Mouse (Mus musculus): ENCODE measurements around the gene Ccdc84.
"Not testable (repeated sequence)": the region's sequence is repeated elsewhere in the genome, so short reads cannot be mapped to it uniquely, and the experiment has no call there.

Gene Ccdc84

DNA sequence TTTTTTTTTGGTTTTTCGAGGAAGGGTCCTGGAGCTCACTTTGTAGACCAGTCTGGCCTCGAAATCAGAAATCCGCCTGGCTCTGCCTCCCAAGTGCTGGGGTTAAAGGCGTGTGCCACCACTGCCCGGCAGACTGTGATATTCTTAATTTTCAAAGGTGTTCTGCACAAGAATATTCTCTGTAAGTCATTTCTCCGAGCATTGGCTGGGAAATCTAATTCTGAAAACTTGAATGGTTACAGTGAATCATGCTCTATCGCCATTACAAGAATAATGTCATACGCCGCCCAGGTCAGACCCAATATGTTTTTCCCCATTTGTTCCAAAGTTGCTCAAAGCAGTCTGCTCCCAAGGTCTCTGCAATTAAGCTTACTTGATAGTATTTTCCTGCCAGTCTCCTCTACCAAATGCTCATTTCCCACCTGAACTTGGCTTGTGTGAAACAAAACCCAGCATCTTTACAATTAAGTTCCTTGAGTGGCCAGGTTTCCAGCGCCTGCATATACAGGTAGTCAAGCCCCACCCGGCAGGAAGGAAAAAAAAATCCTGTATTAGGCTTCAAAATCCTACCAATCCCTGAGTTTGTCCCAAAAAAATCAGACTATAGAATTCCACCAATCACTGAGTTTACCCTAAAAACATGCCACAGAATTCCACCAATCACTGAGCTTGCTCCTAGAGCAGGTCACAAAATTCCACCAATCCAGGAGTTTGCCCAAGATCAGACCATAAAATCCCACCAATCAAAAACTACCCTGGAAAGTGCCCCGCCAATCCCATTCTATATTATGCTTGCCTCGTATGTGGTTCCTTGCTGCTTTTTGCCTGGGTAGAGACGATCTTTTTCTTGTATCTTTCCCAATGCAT, at the start of gene Ccdc84:
TSS of gene Ccdc84 (minus strand) at position 51 of the 867 bp plus-strand sequence.
- in situ Hi-C loops (cut with MboI, MseI) = no loop called here

DNA sequence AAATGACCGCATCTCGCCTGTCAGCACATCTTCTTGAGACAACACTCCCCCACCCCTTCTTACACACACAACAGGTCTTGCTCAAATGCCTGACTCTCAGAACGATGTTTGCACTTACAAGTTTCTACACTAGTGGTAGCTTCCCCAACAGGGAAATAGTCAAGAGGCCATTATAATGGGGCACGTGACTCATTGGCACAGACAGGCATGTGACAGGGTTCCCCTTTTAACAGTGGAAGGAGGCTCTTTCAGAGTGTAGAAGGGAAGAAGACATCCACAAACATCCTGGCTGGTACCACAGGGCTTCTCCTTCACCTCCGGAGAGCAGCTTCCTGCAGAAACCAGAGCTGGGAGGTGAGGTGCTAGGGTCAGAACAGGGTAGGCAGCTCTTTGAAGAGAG, 43.6 kb upstream of the Ccdc84 start:
- in situ Hi-C loops (cut with MboI, MseI) = no loop called here

DNA sequence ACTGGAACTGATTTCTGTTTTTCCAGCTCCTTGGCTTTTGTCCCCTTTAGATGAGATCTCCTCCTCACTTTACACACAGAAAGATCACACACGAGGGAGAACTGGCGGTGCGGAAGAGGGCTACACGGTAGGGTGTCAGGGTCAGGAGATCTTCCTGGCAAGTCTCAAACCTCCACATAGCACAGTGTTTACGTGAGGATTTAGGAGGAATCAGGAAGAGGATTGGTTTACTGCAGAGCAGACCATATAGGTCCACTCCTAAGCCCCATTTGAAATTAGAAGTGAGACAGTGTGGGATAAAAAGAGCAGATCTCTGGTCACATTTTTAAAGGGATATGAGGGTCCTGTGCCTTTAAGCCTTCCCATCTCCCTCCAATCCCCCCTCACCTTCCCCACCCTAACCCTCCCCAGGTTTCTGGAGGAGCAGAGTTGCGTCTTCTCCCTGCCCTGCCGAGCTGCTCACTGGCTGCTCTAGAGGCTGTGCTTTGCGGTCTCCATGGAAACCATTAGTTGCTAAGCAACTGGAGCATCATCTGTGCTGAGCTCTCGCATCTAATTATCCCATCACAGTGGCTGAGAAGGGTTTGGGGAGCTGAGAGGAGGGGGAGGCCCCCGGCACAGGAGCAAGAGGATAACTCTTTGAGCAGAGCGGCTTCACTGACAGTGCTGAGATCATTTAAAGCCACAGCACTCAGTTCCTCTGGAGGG, 38.8 kb upstream of the Ccdc84 start:
- in situ Hi-C loops (cut with MboI, MseI) = loop anchor here (5.0 to 10.0 kb wide), 2 partner anchors 45 to 228 kb away; no protein-coding TSS in a partner anchor

DNA sequence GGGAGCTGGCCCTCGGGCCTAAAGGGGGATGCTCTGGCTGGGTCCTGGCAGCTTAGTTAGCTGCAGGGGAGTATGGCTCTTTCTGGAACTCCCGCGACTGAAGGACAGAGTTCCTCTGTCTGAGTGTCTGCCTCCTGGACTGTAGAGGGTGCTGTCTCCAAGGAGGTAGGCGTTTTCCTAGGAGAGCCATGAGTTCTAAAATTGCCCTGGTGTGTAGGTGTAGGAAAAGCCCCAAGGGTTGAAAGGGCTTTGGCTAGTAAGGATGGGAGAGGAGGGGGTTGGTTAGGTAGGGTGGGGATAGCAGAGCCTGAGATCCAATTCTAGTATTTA, 36.5 kb upstream of the Ccdc84 start, which contains the start of gene Upk2:
TSS of gene Upk2 (minus strand) at position 86 of the 330 bp plus-strand sequence.
- in situ Hi-C loops (cut with MboI, MseI) = loop anchor here (5.0 to 10.0 kb wide), 2 partner anchors 47 to 230 kb away; no protein-coding TSS in a partner anchor

DNA sequence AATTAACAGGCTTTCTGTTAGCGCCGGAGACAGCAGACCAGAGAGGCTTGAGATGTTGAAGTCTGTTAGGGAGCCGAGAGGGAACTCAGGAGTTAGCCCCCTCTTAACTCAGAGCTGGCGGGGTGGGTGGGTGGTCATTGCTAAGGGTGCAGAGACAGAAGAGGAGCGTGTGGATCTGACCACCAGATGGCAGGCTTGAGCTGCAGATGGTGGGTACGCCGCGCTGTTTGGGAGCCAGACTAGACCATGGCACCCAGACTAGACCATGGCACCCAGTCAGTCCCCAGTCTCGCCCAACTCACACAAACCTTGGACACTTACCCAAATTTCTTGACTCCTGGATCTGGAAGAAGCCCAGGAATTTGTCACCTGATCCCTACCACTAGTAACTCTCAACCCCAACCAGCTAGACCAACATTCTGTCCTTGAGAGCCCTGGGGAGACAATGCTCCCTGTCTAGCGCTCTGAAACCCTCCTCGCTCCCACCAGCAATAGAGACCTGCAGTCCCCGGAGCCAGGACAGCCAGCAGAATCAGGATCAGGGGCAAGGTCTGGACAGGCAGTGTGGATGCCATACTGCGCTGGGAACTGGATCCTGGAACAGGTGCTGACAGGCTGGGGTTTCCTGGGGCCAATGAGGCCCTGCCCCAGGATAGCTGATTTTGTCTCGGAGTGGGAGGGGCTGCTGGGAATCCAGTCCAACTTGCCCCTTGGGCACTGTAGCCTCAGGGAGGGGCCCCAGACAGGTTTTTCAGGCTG, 35.9 kb upstream of the Ccdc84 start:
- in situ Hi-C loops (cut with MboI, MseI) = loop anchor here (10.0 kb wide), 1 partner anchor 230 kb away; no protein-coding TSS in a partner anchor

DNA sequence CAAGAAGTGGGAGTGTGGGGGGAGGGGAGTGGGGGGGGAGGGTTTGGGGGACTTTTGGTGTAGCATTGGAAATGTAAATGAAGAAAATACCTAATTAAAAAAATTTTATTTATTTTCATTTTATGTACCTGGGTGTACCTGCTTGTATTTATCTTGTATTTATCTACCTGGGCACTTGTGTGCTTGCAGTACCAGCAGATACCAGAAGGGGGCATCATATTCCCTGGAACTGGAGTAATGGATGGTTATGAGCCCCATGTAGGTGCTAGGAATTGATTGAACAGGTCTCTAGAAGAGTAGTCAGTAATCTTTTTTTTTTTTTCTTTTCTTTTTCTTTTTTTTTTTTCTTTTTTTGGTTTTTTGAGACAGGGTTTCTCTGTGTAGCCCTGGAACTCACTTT, 32.0 kb upstream of the Ccdc84 start:
- in situ Hi-C loops (cut with MboI, MseI) = loop anchor here (10.0 kb wide), 1 partner anchor 234 kb away; no protein-coding TSS in a partner anchor

DNA sequence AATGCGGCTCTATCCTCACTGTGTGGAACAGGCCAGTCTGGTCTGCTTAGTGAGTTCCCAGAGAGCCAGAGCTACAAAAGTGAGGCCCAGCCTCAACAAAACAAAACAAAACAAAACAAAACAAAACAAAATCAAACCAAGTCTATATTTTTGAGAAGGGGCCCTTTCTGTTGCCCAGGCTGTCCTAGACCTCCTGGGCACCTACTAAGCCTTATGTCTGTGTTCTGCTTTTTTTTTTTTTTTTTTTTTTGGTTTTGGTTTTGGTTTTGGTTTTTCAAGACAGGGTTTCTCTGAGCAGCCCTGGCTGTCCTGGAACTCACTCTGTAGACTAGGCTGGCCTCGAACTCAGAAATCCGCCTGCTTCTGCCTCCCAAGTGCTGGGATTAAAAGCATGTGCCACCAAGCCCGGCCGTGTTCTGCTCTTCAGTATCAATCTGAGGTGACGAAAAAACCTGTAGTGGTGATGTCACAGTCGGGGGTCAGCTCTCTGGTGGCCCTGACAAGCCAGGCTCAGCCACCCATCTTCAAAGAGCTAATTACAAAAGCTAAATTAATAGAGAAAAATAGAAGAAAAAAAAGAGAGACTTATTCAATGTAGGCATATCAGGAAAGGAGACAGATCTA, 26.1 kb upstream of the Ccdc84 start:
- in situ Hi-C loops (cut with MboI, MseI) = not testable (repeated sequence)

DNA sequence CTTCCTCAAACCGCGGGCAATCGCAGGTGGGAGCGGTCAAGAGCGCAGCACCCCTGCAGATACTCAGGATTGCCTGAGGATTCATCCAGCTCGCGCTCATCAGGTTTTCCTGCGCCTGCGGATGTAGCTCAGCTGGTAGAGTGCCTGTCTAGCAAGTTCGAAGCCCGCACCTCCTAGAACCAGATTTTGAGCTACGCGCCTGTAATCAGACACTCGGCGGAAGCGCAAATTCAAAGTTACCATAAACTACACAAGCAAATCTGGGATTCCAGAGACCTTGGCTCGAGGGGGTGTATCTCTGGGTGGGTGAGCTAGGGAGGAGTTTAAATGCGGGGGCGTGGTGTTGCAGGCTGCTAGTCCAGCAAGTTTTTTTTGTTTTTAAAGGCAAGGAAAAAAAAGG, 22.6 kb upstream of the Ccdc84 start, which contains the start of gene Foxr1:
TSS of gene Foxr1 (minus strand) at position 176 of the 400 bp plus-strand sequence.
- in situ Hi-C loops (cut with MboI, MseI) = no loop called here

DNA sequence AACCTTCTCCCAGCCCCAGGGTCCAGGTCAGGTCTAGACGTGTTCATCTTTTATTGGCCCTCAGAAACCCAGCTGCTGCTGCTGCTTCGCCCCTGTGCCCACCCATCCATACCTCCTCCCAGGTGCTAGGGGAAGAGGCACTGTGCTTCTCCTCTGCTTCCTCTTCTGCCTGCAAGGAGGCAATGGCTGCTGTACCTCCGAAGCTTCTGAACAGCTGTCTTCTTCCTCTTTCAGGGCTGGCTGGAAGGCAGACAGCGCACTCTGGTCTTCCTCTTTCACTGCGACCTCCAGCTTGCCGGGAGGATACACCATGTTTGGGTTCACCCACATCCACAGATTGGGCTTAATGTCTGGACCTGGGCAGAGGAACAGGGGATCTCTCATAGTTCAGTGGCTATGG, 17.4 kb upstream of the Ccdc84 start:
- in situ Hi-C loops (cut with MboI, MseI) = no loop called here

DNA sequence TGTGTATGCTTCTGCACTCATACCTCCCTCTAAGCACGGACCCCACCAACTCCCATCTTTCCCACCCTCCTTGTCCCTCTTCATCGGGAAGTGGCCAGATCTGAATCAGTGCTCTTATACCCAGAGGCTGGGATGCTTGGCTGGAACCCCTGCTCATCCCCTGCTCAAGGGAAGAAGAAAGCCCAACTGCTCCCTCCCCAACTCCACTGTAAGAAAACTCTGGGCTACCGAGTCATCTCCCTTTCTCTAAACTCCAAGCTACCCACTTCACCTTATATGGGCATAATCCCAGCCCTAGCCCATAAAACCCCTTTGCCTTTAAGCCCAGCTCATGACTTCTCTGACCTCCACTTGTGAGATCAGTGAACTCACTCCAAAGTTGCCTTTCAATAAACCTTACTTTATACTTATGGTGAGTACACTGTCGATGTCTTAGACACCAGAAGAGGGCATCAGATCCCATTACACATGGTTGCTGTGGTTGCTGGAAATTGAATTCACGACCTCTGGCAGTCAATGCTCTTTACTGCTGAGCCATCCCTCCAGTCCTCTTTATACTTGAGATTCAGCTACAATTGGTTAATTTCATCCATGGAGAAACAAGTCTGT, 14.3 kb upstream of the Ccdc84 start:
- in situ Hi-C loops (cut with MboI, MseI) = no loop called here

DNA sequence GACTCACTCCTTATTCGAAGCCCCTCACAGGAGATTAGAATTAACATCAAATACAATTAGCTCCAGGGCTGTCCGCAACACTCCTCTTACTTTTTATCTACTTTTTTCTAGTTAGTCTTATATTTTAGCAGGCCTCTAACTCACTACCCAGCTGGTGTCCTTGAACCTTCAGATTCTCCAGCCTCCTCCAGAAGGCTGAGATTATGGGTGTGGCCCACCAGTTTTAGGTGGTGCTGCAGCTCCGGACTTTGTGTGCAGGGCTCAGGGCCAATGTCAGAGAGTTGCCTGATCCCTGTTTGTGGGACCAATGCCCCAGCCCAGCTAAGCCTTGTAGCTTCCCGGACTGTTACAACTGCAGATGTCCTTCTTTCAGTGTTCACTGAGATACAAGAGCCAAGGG, 5.2 kb upstream of the Ccdc84 start:
- in situ Hi-C loops (cut with MboI, MseI) = no loop called here

DNA sequence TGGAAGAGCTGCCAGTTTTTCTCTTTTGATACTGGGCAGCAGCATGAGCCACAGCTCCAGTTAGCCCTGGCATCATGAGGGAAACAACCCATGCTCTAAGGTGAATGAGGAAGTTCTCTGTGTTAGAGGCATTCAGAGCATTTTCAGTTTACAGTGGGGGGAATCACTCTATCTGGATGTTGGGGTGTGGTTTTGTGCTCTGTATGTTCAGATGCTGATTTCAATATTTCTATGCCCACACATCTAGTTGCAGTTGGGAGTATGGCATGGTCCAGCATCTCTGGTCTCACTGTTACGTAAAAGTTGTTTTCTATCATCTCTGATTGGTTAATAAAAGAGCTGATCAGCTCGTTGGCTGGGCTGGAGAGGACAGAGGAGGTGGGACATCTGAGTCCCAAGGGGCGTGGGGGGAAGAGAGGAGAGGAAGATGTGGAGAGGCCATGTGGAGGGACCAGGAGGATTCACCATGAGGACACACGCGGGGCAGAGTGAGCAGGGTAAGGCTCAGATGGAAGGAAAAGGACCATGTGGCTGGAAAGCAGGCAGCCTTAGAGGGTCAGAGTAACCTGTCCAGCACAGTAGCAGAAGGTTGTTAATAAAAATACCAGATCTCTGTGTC, 2.0 kb upstream of the Ccdc84 start:
- in situ Hi-C loops (cut with MboI, MseI) = no loop called here

DNA sequence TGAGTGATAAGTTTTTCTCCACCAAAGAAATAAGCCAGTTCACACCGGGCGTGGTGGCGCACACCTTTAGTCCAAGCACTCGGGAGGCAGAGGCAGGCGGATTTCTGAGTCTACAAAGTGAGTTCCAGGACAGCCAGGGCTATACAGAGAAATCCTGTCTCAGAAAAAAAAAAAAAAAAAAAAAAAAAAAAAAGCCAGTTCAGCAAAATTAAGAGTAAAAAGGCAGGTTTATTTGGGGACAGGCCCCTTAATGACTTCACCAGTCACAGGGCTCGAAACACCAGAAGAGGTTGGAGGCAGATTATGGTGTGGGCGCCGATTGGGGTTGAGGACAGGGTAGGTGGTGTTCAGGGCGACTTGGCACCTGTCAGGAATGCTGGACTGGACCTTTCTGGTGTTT, 1.4 kb upstream of the Ccdc84 start:
- in situ Hi-C loops (cut with MboI, MseI) = not testable (repeated sequence)

DNA sequence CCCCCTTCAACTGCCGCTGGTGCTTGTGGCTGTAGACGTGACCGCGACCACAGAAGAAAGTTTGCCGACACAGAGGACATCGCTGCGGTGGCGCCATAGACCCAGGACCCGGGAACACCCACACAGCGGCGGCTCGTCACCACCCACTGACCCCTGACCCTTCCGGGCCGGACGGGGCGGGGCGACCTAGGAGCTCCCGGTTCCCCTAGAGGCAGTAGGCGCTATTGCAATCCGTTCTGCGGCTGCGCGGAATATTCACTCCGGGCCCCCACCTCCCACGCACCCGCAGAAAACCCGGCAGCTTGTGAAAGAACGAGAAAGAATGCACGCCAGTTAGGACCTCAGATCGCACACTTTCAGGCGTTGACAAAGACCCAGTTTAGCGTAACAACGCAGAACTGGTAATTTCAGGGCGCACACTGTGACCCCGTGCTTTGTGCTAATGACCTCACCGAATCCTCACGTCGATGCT, 441 bp downstream of the Ccdc84 start:
- in situ Hi-C loops (cut with MboI, MseI) = no loop called here

DNA sequence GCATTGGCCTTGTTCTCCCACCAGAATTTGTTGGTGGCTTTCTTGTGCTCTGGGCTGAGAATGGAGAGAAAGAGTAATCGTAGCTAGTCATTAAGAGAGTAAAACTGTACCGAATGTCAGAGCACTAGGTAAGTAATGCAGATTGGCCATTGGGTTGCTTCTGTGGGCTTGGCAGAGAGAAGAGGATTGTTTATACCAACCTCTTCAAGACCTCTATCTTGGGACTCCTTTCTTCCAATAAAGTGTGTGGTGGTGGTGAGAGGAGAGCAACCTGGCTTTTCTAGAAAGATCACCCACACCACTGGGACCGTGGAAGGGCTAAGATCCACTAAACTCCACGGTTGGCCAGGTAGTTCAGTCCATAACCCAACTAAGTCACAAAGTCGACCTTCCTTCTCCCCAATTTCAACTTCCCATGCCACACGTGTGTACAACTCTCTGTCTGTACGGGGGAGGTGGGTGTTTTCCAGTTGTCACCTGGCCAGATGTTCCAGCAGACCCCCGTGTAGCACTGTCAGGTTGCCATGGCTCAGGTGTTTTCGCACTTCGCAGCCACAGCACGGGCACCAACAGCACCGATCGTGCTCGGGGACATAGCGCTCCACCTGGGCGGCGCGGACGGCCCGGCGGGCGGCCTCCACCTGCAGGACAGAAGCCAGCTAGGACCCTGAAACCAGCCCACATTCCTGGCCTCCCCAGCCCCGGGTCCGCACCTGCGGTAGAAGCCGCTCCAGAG, 1.0 kb downstream of the Ccdc84 start:
- in situ Hi-C loops (cut with MboI, MseI) = no loop called here

DNA sequence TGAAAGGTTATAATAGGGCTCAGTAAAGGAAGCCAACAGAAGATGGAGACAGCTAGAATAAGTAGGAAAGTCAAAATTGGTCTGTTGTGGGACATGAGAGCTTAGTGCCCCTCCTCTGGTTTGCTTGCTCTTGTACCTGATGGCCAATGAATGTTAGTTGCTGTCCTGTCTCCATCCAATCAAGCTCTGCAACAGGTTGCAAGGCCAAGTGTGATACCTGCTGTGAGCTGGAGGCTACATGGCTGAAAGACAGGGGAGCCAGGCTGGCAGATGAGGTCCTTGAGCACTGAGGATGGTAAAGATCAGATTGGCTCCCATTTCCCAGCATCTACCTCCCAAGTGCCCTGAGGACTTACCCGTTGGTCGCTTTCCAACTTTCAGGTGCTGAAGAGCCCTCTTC, 5.6 kb downstream of the Ccdc84 start:
- in situ Hi-C loops (cut with MboI, MseI) = no loop called here

DNA sequence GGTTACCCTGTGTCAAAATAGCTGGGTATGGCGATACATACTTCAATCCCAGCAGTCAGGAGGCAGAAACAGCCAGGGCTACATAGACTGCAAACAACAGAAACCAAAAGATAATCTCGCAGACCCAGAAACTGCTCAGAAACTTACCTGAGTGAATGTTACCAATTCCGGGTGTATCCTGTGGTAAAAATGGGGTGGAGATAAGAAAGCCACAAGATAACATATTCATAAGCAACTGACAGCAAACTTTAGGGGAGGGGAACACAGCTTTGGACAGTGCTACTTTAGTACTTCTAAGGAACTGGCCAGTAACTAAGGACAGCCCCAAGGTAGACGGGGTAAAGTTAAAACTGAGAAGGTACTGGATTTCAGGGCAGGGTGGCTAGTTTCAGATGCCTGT, 6.1 kb downstream of the Ccdc84 start:
- in situ Hi-C loops (cut with MboI, MseI) = no loop called here

DNA sequence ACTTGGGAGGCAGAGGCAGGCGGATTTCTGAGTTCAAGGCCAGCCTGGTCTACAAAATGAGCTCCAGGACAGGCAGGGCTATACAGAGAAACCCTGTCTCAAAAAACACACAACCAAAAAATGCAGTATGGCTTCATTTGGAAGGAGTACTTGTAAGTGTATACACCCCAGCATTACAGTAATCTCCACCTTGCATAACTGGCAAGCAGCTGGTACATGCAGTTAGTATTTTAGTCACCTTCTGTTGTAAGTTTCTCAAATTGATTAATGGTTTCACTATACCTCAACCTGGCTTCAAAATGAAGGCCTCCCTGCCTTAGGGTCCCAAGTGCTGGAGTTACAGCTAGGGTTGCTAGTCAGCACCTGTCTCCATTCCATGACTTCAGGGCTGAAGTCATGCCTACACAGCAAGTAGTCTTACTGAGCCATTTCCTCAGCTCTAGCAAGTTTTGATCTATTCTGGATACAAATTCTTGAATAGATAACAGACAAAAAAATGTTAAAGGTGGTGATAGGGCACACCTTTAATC, 6.7 kb downstream of the Ccdc84 start:
- in situ Hi-C loops (cut with MboI, MseI) = no loop called here

DNA sequence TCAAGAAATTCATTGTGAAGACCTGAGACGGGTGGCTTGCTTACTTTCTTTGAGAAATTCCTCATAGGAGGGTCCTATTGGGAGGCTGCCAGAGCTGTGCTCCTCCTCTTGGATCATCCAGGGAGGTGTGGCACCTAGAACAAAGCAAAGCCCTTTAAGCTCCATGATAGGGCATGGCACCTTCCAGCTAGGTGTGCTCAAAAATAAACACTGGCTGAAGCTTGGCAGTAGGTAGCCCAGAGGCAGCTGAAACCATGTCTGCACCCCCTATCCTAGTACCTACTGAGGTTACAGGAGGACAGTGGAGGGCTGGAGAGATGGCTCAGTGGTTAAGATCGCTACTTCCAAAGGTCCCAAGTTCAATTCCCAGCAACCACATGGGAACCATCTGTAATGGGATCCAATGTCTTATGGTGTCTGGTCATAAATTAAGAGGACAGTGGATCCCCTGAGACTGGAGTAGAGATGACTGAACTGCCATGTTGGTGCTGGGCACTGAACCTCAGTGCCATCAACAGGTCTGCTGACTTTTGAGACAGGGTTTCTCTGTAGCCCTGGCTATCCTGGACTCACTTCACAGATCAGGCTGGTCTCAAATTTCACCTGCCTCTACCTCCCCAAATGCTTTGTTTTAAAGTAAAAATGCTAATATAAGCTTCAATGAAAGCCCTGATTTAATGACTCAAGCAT, 7.6 kb downstream of the Ccdc84 start:
- in situ Hi-C loops (cut with MboI, MseI) = no loop called here

Measured in T-helper 2 cell (primary cell).